Mouse (Mus musculus) adrenal gland, postnatal 14 days (tissue): ENCODE data around the gene AW551984. TPM values are rescaled to one million over a fixed set of nuclear protein-coding genes. Genes with fewer than 3 reads are reported as not detected.

Experiments
- total RNA-seq: library from RNA; stranded (reverse); gene quantifications from 2 replicates; pipeline ENCODE4 v1.2.3, GENCODE M21; 2021

AW551984 gene
- total RNA-seq, 1 experiment from 2014 or later, result 11.9 TPM

Other genes starting within 250 kb of the AW551984 start
- not detected in 2 replicates for gene Olfr951, start 217.0 kb downstream of the AW551984 start, total RNA-seq
- not detected in 2 replicates for gene Olfr952, start 177.3 kb downstream of the AW551984 start, total RNA-seq
- not detected in 2 replicates for gene Olfr954, start 147.7 kb downstream of the AW551984 start, total RNA-seq
- not detected in 2 replicates for gene Olfr955, start 132.5 kb downstream of the AW551984 start, total RNA-seq
- not detected in 2 replicates for gene Olfr44, start 110.4 kb downstream of the AW551984 start, total RNA-seq
- not detected in 2 replicates for gene Olfr957, start 88.6 kb downstream of the AW551984 start, total RNA-seq
- not detected in 2 replicates for gene Olfr958, start 50.3 kb downstream of the AW551984 start, total RNA-seq
- not detected in 2 replicates for gene Olfr959, start 28.8 kb downstream of the AW551984 start, total RNA-seq
- not detected in 2 replicates for gene Olfr148, start 6.3 kb upstream of the AW551984 start, total RNA-seq
- not detected in 2 replicates for gene Olfr960, start 17.0 kb upstream of the AW551984 start, total RNA-seq
- gene Olfr961, start 40.7 kb upstream of the AW551984 start, total RNA-seq, result not detected in 2 replicates
- gene Olfr963, start 62.8 kb upstream of the AW551984 start, total RNA-seq, result not detected in 2 replicates
- gene Olfr149, start 102.7 kb upstream of the AW551984 start, total RNA-seq, result not detected in 2 replicates
- gene Olfr965, start 107.0 kb upstream of the AW551984 start, total RNA-seq, result not detected in 2 replicates
- not detected in 2 replicates for gene Olfr150, start 126.6 kb upstream of the AW551984 start, total RNA-seq
- gene Olfr967, start 141.8 kb upstream of the AW551984 start, total RNA-seq, result not detected in 2 replicates
- not detected in 2 replicates for gene Olfr968, start 178.8 kb upstream of the AW551984 start, total RNA-seq
- gene Olfr969, start 186.5 kb upstream of the AW551984 start, total RNA-seq, result not detected in 2 replicates
- not detected in 2 replicates for gene Olfr970, start 204.5 kb upstream of the AW551984 start, total RNA-seq
- not detected in 2 replicates for gene Olfr971, start 232.5 kb upstream of the AW551984 start, total RNA-seq